Mouse (Mus musculus) layer of hippocampus, postnatal 36 days (tissue): ENCODE measurements around the gene Glod4. TPM values are rescaled to one million over a fixed set of nuclear protein-coding genes. Genes with fewer than 3 reads are reported as not detected.

ENCODE experiments used
- DNase-seq, 2 experiments: peaks; one replicate each; pipeline ENCODE4 v3.0.0; 2022
- total RNA-seq, 2 experiments: library from RNA; stranded (reverse); gene quantifications; 2 replicates each; pipeline ENCODE4 v1.2.3; 2021

The Glod4 gene
- total RNA-seq = 10 to 100 TPM; 51.6 to 59.4 TPM

- DNase-seq = peak; percentile 91 to 94
These were observed at the start of gene Glod4, which contains the start of gene Mrm3 for GRCm38 (mm10) chr11:76242901-76243810. Gene Glod4, minus strand, starts transcription at chr11:76243725. Gene Mrm3, plus strand, starts transcription at chr11:76243715.

GRCm38 (mm10) chr11:76292831-76293230, 49.3 kb upstream of the Glod4 start:
- DNase-seq = no peak

GRCm38 (mm10) chr11:76292398-76292797, 48.9 kb upstream of the Glod4 start:
- DNase-seq = no peak

GRCm38 (mm10) chr11:76291960-76292359, 48.4 kb upstream of the Glod4 start:
- DNase-seq = no peak

- DNase-seq = peak; percentile 50 to 53
These were observed 46.8 kb upstream of the Glod4 start for GRCm38 (mm10) chr11:76290367-76290766.

GRCm38 (mm10) chr11:76288645-76289044, 45.1 kb upstream of the Glod4 start:
- DNase-seq = no peak

- DNase-seq = no peak
These were observed 43.8 kb upstream of the Glod4 start for GRCm38 (mm10) chr11:76287301-76287700.

- DNase-seq = no peak
These were observed 43.1 kb upstream of the Glod4 start for GRCm38 (mm10) chr11:76286534-76287126.

- no peak for DNase-seq
These were observed 42.0 kb upstream of the Glod4 start for GRCm38 (mm10) chr11:76285431-76286075.

GRCm38 (mm10) chr11:76283841-76284240, 40.3 kb upstream of the Glod4 start:
- no peak for DNase-seq

GRCm38 (mm10) chr11:76279971-76280370, 36.4 kb upstream of the Glod4 start:
- DNase-seq = no peak

GRCm38 (mm10) chr11:76278960-76279852, 35.7 kb upstream of the Glod4 start:
- no peak for DNase-seq

- no peak for DNase-seq
These were observed 28.9 kb upstream of the Glod4 start for GRCm38 (mm10) chr11:76272440-76272839.

GRCm38 (mm10) chr11:76268521-76269065, 25.1 kb upstream of the Glod4 start:
- no peak for DNase-seq

GRCm38 (mm10) chr11:76268001-76268459, 24.5 kb upstream of the Glod4 start:
- DNase-seq = peak; percentile 34 to 38

GRCm38 (mm10) chr11:76267550-76267949, 24.0 kb upstream of the Glod4 start:
- no peak for DNase-seq

GRCm38 (mm10) chr11:76262611-76263351, 19.3 kb upstream of the Glod4 start:
- DNase-seq = no peak

- DNase-seq = no peak
These were observed 17.7 kb upstream of the Glod4 start for GRCm38 (mm10) chr11:76261224-76261623.

- no peak for DNase-seq
These were observed 16.9 kb upstream of the Glod4 start for GRCm38 (mm10) chr11:76260208-76261050.

- DNase-seq = no peak
These were observed 15.0 kb upstream of the Glod4 start for GRCm38 (mm10) chr11:76258511-76258910.
